Mouse (Mus musculus): ENCODE measurements at regions not wholly inside any gene's neighbourhood (a gene's known extent, or its start where the extent isn't known, plus 50 kb on each side); places are given as distances from the start of the nearest gene placed in this dataset.

DNA sequence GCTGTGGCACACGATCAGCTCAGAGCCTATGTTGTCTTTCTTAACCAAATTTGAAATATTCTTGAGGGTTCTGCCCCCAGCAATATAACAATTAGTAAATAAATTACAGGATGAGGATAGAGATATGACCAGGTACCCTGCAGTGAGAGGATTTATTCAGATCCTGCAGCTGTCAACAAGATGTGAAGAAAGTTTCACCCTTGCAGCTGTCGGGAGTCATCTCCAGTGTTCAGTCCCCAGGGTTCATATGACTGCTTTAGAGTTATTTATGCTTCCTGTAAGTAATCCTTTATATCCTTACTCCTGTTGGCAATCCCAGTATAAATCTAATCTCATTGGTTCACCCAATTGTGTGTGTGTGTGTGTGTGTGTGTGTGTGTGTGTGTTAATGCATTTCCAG is 1372.1 kb upstream of the 1700008P02Rik start:
- DNase-seq, result no peak

DNA sequence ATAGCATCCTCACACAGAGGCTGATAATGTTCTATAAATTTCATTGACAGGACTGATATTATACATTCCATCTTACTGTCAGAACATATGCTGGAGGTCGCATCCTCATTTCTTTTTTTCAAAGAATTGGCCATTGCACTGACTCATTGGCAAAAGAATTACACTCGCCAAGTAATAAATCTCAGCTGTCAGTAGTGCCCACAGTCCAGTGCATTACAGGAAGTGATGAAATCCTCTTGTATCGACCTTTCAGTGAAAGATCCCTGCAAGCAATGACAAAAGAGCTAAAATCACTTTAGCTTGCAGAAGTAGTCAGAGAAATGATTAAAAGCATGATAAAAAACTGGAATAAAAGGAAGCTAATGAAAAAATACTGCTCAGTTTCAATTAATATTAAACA is 1353.0 kb upstream of the 1700008P02Rik start:
- DNase-seq, result no peak

DNA sequence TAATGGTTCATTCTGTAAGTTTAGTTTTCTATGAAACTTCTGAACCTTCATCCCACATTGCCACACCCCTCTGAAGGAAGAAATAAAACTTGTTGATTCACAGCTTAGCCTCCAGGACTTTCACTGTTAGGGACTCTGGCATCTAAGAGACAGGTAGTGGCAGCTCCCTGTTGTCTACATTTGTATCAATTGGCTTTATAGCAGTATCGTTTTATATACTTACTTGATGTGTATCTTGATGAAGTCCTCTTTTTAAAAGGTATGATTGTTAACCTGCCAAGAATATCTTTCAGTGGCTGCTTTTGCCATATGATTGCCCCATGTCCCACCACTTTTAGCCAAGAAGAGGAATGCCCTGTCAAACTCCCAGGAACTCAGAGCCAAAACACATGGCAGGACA is 1333.7 kb upstream of the 1700008P02Rik start:
- DNase-seq, result no peak

DNA sequence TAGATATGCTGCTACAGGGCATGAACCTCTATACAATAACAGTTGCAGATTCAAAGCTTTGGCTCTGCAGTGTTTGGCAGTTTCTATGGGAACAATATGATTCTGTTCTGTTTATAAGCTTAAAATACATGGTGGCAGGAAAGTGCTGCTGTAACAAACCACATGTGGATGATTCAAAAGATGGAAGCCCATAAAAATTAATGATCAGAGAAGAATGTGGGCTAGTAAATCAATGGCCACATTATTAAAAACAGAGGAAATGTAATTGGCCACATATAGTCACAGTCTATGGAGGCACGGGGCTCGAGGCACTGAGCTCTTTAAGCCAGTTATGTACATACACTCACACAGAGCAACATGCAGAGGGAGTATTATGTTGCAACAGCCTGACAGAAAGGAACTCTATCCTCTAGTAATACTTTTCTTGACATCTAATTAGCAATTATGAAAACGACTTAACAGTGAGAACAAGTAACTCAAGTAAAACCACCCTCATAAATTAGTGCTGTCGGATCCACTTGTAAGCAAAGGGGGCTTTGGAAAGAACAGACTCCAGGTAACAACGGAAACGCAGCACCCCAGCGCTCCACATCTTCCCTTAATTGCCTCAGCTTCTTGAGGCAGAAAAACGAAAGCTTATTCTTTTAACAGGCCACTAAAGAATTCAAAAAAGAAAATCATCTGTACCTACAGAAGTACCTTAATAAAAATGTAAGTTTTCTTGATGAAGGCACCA is 1323.6 kb upstream of the 1700008P02Rik start:
- no peak for DNase-seq

All from right cerebral cortex, postnatal 4 days (tissue).